Mouse (Mus musculus): ENCODE measurements at regions not wholly inside any gene's neighbourhood (a gene's known extent, or its start where the extent isn't known, plus 50 kb on each side); places are given as distances from the start of the nearest gene placed in this dataset.

DNA sequence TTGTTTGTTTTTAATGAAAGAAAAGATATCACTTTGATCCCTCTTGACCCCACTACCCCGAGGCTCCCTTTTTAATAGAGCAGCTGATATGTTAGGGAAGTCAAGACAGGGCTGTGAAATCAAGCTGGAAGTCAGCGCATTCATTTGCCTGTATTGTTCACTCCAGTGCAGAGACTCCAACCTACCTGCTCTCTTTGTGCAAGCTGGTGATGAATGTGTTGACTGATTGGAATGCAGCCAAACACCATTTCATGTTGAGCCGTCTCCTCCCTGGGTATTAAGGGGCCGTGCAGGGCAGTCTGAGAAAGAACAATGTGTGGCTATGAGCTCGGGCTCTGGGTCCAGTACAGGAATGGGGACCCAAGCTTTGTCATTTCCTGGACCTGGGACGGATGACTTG lies 557.4 kb upstream of the Zfp462 start:
- Histone ChIP-seq H3K4me2 (replicated peaks; ENCODE audit: low read depth) (no peak overlapping the region), H3K9ac (ENCODE audit: low read depth, low read length) (no peak overlapping the region), H3K4me1 (replicated peaks; ENCODE audit: control insufficient read depth, insufficient read depth, low read length) (no peaks in the 10 kb centered on the region), H3K36me3 (ENCODE audit: control insufficient read depth, insufficient read depth) (no peaks in the 10 kb centered on the region), H3K4me3 (ENCODE audit: low read depth, low read length) (no peak overlapping the region), H3K27ac (ENCODE audit: low read depth, low read length) (no peak overlapping the region), H3K27me3 (replicated peaks; ENCODE audit: control insufficient read depth, insufficient read depth, low read length) (no peaks in the 10 kb centered on the region), H3K9me3 (ENCODE audit: control insufficient read depth) (no peaks in the 10 kb centered on the region)
- no peak for TF ChIP-seq CTCF (IDR thresholded peaks at IDR 0.05; ENCODE audit: low read depth)
- WGBS = 48% methylated on average over 6 of the region's 6 CpGs
- ATAC-seq = no peak

DNA sequence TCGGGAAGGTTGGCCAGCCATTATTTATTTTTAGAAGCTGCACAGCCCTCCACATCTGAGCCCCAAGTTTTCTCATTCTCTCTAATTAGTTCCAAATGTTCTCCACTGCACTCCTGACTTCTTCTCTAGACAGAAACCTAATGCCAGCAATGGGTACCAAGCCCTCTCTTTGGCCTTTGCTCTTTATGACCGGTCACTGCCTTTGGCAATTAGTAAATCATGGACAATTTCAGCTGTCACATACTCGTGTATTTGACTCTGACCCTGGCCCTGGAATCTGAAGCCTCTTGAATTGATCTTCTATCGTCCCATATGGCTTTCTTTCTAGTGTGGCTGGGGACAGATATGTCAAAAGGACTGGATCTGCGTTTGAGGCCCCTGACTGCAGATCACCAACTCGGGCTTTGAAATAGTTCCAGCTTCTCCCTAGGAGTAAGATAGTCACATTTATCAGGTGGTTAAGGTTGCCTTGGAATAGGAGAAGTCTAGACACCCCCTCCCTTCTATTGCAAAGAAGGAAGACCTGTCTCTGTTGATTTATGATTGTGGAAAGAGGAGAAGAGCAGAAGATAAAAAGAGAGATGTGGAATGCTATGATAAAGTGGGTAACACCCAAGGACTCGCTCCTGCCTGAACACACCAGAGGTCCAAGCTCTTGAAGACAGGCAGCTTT lies 553.2 kb upstream of the Zfp462 start:
- ATAC-seq = no peak
- Histone ChIP-seq H3K36me3 (ENCODE audit: control insufficient read depth, insufficient read depth) (no peaks in the 10 kb centered on the region), H3K27me3 (replicated peaks; ENCODE audit: control insufficient read depth, insufficient read depth, low read length) (no peaks in the 10 kb centered on the region), H3K9ac (ENCODE audit: low read depth, low read length) (no peak overlapping the region), H3K4me1 (replicated peaks; ENCODE audit: control insufficient read depth, insufficient read depth, low read length) (no peaks in the 10 kb centered on the region), H3K4me2 (replicated peaks; ENCODE audit: low read depth) (no peak overlapping the region), H3K4me3 (ENCODE audit: low read depth, low read length) (no peak overlapping the region), H3K9me3 (ENCODE audit: control insufficient read depth) (no peaks in the 10 kb centered on the region), H3K27ac (ENCODE audit: low read depth, low read length) (no peak overlapping the region)
- no peak for TF ChIP-seq CTCF (IDR thresholded peaks at IDR 0.05; ENCODE audit: low read depth)
- WGBS = 43% methylated on average over 7 of the region's 7 CpGs

DNA sequence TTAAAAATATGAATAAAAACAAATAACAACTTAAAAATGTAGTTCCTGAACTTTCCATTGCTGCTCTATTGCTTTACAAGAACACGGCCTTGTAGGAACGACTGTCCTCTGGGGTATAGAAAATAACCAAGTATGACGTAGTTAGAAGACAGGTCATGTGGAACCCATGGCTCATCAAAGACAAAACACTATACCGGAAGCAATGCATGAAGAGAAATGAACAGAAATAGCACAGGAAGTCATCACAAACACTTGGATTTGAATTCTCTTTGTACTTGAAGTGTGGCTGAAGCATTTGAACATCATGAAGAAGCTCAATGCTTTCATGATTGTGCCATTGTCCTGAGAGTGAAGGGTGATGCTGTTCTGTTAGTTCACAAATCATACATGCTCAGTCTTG lies 538.7 kb upstream of the Zfp462 start:
- H3K4me3 ChIP-seq (ENCODE audit: low read depth, low read length) = no peak overlapping the region
- H3K27ac ChIP-seq (ENCODE audit: low read depth, low read length) = no peak overlapping the region
- no peaks in the 10 kb centered on the region for H3K9me3 ChIP-seq (ENCODE audit: control insufficient read depth)
- ATAC-seq = no peak
- 85% methylated on average over 4 of the region's 4 CpGs for WGBS
- H3K4me2 ChIP-seq (replicated peaks; ENCODE audit: low read depth) = no peak overlapping the region
- no peak overlapping the region for H3K9ac ChIP-seq (ENCODE audit: low read depth, low read length)
- no peaks in the 10 kb centered on the region for H3K4me1 ChIP-seq (replicated peaks; ENCODE audit: control insufficient read depth, insufficient read depth, low read length)
- no peaks in the 10 kb centered on the region for H3K36me3 ChIP-seq (ENCODE audit: control insufficient read depth, insufficient read depth)
- TF ChIP-seq CTCF (IDR thresholded peaks at IDR 0.05; ENCODE audit: low read depth) = no peak
- no peaks in the 10 kb centered on the region for H3K27me3 ChIP-seq (replicated peaks; ENCODE audit: control insufficient read depth, insufficient read depth, low read length)

DNA sequence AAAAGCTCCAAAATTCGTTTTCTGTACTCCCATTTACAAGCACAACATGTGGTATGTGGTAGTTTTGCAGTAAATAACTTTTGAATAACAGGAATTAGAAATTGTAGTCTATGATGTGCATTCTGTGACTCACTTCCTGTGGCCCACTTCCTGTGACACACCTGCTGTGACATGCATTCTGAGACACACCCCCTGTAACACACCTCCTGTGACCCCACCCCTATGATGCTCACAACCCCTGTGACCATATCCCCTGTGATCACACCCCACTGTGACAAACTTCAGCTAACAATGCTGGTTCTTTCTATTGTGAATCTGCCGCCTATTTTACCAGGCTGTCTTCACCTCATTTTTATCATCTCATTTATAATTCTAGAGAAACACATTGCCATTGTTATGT lies 536.9 kb upstream of the Zfp462 start:
- H3K4me1 ChIP-seq (replicated peaks; ENCODE audit: control insufficient read depth, insufficient read depth, low read length) = no peaks in the 10 kb centered on the region
- H3K27ac ChIP-seq (ENCODE audit: low read depth, low read length) = no peak overlapping the region
- no peak overlapping the region for H3K4me3 ChIP-seq (ENCODE audit: low read depth, low read length)
- no peaks in the 10 kb centered on the region for H3K36me3 ChIP-seq (ENCODE audit: control insufficient read depth, insufficient read depth)
- 47% methylated on average over 2 of the region's 2 CpGs for WGBS
- no peak overlapping the region for H3K9ac ChIP-seq (ENCODE audit: low read depth, low read length)
- H3K9me3 ChIP-seq (ENCODE audit: control insufficient read depth) = no peaks in the 10 kb centered on the region
- H3K4me2 ChIP-seq (replicated peaks; ENCODE audit: low read depth) = no peak overlapping the region
- TF ChIP-seq CTCF (IDR thresholded peaks at IDR 0.05; ENCODE audit: low read depth) = no peak
- no peak for ATAC-seq
- H3K27me3 ChIP-seq (replicated peaks; ENCODE audit: control insufficient read depth, insufficient read depth, low read length) = no peaks in the 10 kb centered on the region

DNA sequence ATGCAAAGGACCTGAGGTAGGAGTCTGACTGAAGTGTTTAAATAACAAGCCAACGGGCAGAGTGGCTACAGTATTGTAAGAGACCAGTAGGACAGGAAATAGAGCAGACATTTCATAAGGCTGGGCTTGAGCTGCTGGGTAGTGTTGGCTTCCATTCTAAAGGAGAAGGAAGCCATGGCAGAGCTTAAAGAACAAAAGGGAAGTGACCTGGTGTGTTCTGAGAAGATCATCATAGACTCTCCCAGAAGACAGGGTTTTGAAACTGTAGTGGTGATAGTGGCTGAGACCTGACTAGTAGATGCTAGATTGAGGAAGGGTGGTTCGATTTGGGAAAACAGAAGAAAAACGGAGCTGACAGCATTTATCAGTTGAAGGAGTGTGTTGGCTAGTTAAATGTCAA lies 514.1 kb upstream of the Zfp462 start:
- Histone ChIP-seq H3K9ac (ENCODE audit: low read depth, low read length) (no peak overlapping the region), H3K27me3 (replicated peaks; ENCODE audit: control insufficient read depth, insufficient read depth, low read length) (no peaks in the 10 kb centered on the region), H3K36me3 (ENCODE audit: control insufficient read depth, insufficient read depth) (no peaks in the 10 kb centered on the region), H3K27ac (ENCODE audit: low read depth, low read length) (no peak overlapping the region), H3K4me3 (ENCODE audit: low read depth, low read length) (no peak overlapping the region), H3K4me2 (replicated peaks; ENCODE audit: low read depth) (no peak overlapping the region), H3K9me3 (ENCODE audit: control insufficient read depth) (no peaks in the 10 kb centered on the region), H3K4me1 (replicated peaks; ENCODE audit: control insufficient read depth, insufficient read depth, low read length) (no peaks in the 10 kb centered on the region)
- ATAC-seq = no peak
- no peak for TF ChIP-seq CTCF (IDR thresholded peaks at IDR 0.05; ENCODE audit: low read depth)
- 60% methylated on average over 3 of the region's 3 CpGs for WGBS

DNA sequence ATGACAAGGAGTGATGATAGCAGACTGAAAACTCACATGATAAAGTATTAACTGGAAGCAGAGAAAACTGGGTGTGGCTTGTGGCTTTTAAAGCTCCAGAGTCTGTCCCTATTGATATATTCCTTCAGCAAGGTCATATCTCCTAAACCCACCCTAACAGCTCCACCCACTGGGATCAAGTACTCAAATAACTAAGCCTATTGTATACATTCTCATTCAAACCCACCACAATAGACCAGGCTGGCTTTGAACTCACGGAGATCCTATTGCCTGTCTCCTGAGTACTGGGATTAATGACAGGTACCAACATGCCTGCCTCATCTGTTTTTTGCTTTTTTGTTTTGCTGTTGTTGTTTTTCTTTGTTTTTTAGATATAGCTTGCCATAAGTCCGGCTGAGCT lies 484.3 kb upstream of the Zfp462 start:
- WGBS = 67% methylated on average over 2 of the region's 2 CpGs
- Histone ChIP-seq H3K27ac (ENCODE audit: low read depth, low read length) (no peak overlapping the region), H3K9me3 (ENCODE audit: control insufficient read depth) (no peaks in the 10 kb centered on the region), H3K4me1 (replicated peaks; ENCODE audit: control insufficient read depth, insufficient read depth, low read length) (no peaks in the 10 kb centered on the region), H3K27me3 (replicated peaks; ENCODE audit: control insufficient read depth, insufficient read depth, low read length) (no peaks in the 10 kb centered on the region), H3K4me2 (replicated peaks; ENCODE audit: low read depth) (no peak overlapping the region), H3K4me3 (ENCODE audit: low read depth, low read length) (no peak overlapping the region), H3K9ac (ENCODE audit: low read depth, low read length) (no peak overlapping the region), H3K36me3 (ENCODE audit: control insufficient read depth, insufficient read depth) (no peaks in the 10 kb centered on the region)
- no peak for ATAC-seq
- TF ChIP-seq CTCF (IDR thresholded peaks at IDR 0.05; ENCODE audit: low read depth) = no peak

DNA sequence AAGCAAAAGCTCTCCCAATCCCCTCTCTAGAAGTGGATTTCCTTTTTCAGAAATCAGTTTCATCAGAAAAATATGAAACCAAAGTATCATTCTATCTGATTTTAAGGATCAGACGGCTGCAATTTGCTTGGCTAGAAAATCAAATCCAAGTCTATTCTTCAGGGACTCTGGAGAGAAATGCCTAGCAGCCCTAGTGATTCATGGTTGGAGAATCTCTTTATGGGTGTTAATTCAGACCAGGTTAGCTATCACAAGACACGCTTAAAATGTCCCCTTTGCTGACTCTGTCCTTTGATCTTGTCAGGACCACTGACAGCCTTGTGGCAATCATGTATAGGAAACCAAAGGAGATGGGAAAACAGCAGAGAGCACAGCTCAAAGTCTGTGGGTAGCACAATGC lies 475.7 kb upstream of the Zfp462 start:
- 85% methylated on average over 2 of the region's 2 CpGs for WGBS
- TF ChIP-seq CTCF (IDR thresholded peaks at IDR 0.05; ENCODE audit: low read depth) = no peak
- no peaks in the 10 kb centered on the region for H3K27me3 ChIP-seq (replicated peaks; ENCODE audit: control insufficient read depth, insufficient read depth, low read length)
- no peak overlapping the region for H3K4me3 ChIP-seq (ENCODE audit: low read depth, low read length)
- no peak overlapping the region for H3K4me2 ChIP-seq (replicated peaks; ENCODE audit: low read depth)
- no peak overlapping the region for H3K27ac ChIP-seq (ENCODE audit: low read depth, low read length)
- H3K36me3 ChIP-seq (ENCODE audit: control insufficient read depth, insufficient read depth) = no peaks in the 10 kb centered on the region
- ATAC-seq = no peak
- H3K4me1 ChIP-seq (replicated peaks; ENCODE audit: control insufficient read depth, insufficient read depth, low read length) = no peaks in the 10 kb centered on the region
- H3K9ac ChIP-seq (ENCODE audit: low read depth, low read length) = no peak overlapping the region
- H3K9me3 ChIP-seq (ENCODE audit: control insufficient read depth) = no peaks in the 10 kb centered on the region
